Mouse (Mus musculus) CH12.LX (cell line): ENCODE data around the gene Erc1. TPM values are rescaled to one million over a fixed set of nuclear protein-coding genes. Genes with fewer than 3 reads are reported as not detected.

Source experiments
- DNase-seq: peaks from one replicate; pipeline ENCODE4 v3.0.0-alpha.2; 2013; ENCODE audit errors: extremely low read depth
- H3K27ac ChIP-seq: 2 replicates; pipeline ENCODE4 v1.5.1; 2012; ENCODE audit warnings: low read depth, mild to moderate bottlenecking, control low read depth, moderate library complexity; ENCODE audit not compliant: insufficient read depth
- H3K27me3 ChIP-seq: replicated peaks from 2 replicates; pipeline ENCODE3; 2012; ENCODE audit warnings: inconsistent platforms
- H3K36me3 ChIP-seq, 2 experiments: replicated peaks in 1 of 2; 2 replicates each; pipeline versions ENCODE3 to v1.6.1; 2012; ENCODE audit warnings: inconsistent platforms in 1 of 2, low read length in 1 of 2, mild to moderate bottlenecking in 1 of 2, mixed read lengths in 1 of 2, moderate library complexity in 1 of 2; ENCODE audit not compliant: control insufficient read depth in 1 of 2, insufficient read depth in 1 of 2
- H3K4me1 ChIP-seq, 2 experiments: 2 replicates each; pipeline ENCODE4 v1.6.1; 2012; ENCODE audit warnings: inconsistent platforms in 1 of 2, moderate library complexity in 1 of 2; ENCODE audit not compliant: insufficient read depth in 2 of 2, control insufficient read depth in 1 of 2
- H3K4me2 ChIP-seq: 2 replicates; pipeline ENCODE4 v1.6.1; 2012; ENCODE audit warnings: low read depth, mild to moderate bottlenecking, control low read depth; ENCODE audit not compliant: poor library complexity, insufficient read depth, severe bottlenecking
- H3K4me3 ChIP-seq, 3 experiments: fragments of 150-350 bp in 1 of 3; sonication (generic) in 1 of 3; replicated peaks in 1 of 3; 2 replicates each; pipeline versions ENCODE3 to v1.5.1; 2011 to 2012; ENCODE audit warnings: low read depth in 2 of 3, low read length in 2 of 3, mild to moderate bottlenecking in 2 of 3, moderate library complexity in 2 of 3, control low read depth in 1 of 3, improper control_type of control experiment in 1 of 3, inconsistent platforms in 1 of 3, mixed read lengths in 1 of 3; ENCODE audit not compliant: poor library complexity in 1 of 3
- H3K79me2 ChIP-seq: replicated peaks from 2 replicates; pipeline ENCODE4 v1.6.1; 2012; ENCODE audit warnings: mild to moderate bottlenecking, moderate library complexity; ENCODE audit not compliant: control insufficient read depth, poor library complexity, insufficient read depth, severe bottlenecking; ENCODE audit errors: extremely low read depth
- H3K9ac ChIP-seq: 2 replicates; pipeline ENCODE4 v1.6.1; 2012; ENCODE audit warnings: low read depth, mild to moderate bottlenecking, control low read depth, moderate library complexity; ENCODE audit not compliant: insufficient read depth
- H3K9me3 ChIP-seq: replicated peaks from 2 replicates; pipeline ENCODE3; 2012; ENCODE audit warnings: low read length, inconsistent platforms, mixed read lengths
- CHD1 ChIP-seq: IDR thresholded peaks from 2 replicates; pipeline ENCODE4 v1.6.1; 2012; ENCODE audit warnings: low read depth, low read length, improper control_type of control experiment, inconsistent platforms
- CTCF ChIP-seq, 2 experiments: IDR thresholded peaks in 1 of 2; conservative IDR thresholded peaks in 1 of 2; 2 replicates each; pipeline ENCODE4 v1.5.1; 2011 to 2012; ENCODE audit warnings: low read depth in 2 of 2, low read length in 2 of 2, improper control_type of control experiment in 1 of 2, inconsistent platforms in 1 of 2, mild to moderate bottlenecking in 1 of 2, moderate library complexity in 1 of 2
- GABPA ChIP-seq: IDR thresholded peaks from 2 replicates; pipeline ENCODE4 v1.6.1; 2012; ENCODE audit warnings: low read depth, low read length, improper control_type of control experiment, inconsistent platforms; ENCODE audit not compliant: insufficient replicate concordance
- JUND ChIP-seq: conservative IDR thresholded peaks from 2 replicates; pipeline ENCODE4 v1.6.1; 2011; ENCODE audit warnings: low read depth, low read length, improper control_type of control experiment
- MAFK ChIP-seq: IDR thresholded peaks from 2 replicates; pipeline ENCODE4 v1.6.1; 2011; ENCODE audit warnings: low read length, improper control_type of control experiment; ENCODE audit not compliant: insufficient replicate concordance
- MYC ChIP-seq: IDR thresholded peaks from 2 replicates; pipeline ENCODE4 v1.6.1; 2011; ENCODE audit warnings: low read depth, mild to moderate bottlenecking, improper control_type of control experiment, low read length
- NRF1 ChIP-seq: IDR thresholded peaks from 2 replicates; pipeline ENCODE4 v1.6.1; 2014; ENCODE audit warnings: low read depth, mild to moderate bottlenecking, inconsistent platforms, low read length, improper control_type of control experiment, moderate library complexity
- PAX5 ChIP-seq: IDR thresholded peaks from 2 replicates; pipeline ENCODE4 v1.6.1; 2012; ENCODE audit warnings: low read length, inconsistent platforms, mixed read lengths
- POLR2AphosphoS2 ChIP-seq: IDR thresholded peaks from 2 replicates; pipeline ENCODE4 v1.6.1; 2011; ENCODE audit warnings: low read depth, low read length, improper control_type of control experiment
- RAD21 ChIP-seq: IDR thresholded peaks from 2 replicates; pipeline ENCODE4 v1.6.1; 2011; ENCODE audit warnings: low read depth, mild to moderate bottlenecking, low read length, improper control_type of control experiment, moderate library complexity
- RCOR1 ChIP-seq: conservative IDR thresholded peaks from 2 replicates; pipeline ENCODE4 v1.6.1; 2012; ENCODE audit warnings: low read depth, mild to moderate bottlenecking, inconsistent platforms, low read length, improper control_type of control experiment
- TBP ChIP-seq: conservative IDR thresholded peaks from 2 replicates; pipeline ENCODE4 v1.6.1; 2011; ENCODE audit warnings: low read depth, low read length, improper control_type of control experiment
- USF1 ChIP-seq: IDR thresholded peaks from 2 replicates; pipeline ENCODE4 v1.6.1; 2014; ENCODE audit warnings: low read depth, mild to moderate bottlenecking, inconsistent platforms, low read length, improper control_type of control experiment
- ZC3H11A ChIP-seq: IDR thresholded peaks from 2 replicates; pipeline ENCODE4 v1.6.1; 2012; ENCODE audit warnings: low read depth, mild to moderate bottlenecking, inconsistent platforms, low read length, improper control_type of control experiment
- ZKSCAN1 ChIP-seq: IDR thresholded peaks from 2 replicates; pipeline ENCODE4 v1.6.1; 2012; ENCODE audit warnings: low read depth, inconsistent platforms, low read length, improper control_type of control experiment, borderline replicate concordance
- ZMIZ1 ChIP-seq: IDR thresholded peaks from 2 replicates; pipeline ENCODE4 v1.6.1; 2012; ENCODE audit warnings: low read depth, mild to moderate bottlenecking, inconsistent platforms, low read length, improper control_type of control experiment
- ZNF384 ChIP-seq: IDR thresholded peaks from 2 replicates; pipeline ENCODE4 v1.6.1; 2012; ENCODE audit warnings: low read depth, low read length, improper control_type of control experiment, inconsistent platforms
- dilution Hi-C: fragments of 300-500 bp; cut with MboI; formaldehyde crosslinking; loops from 2 replicates; pipeline ENCODE4 v1.14.3; 2020; ENCODE audit warnings: low sequenced_read_pairs; ENCODE audit not compliant: extremely low pct_unique_long_range_greater_than_20kb, extremely low pct_ligation_motif_present
- in situ Hi-C: fragments of 300-500 bp; cut with MboI; formaldehyde crosslinking; loops from 3 replicates; pipeline ENCODE4 v1.14.3; 2019; ENCODE audit warnings: low sequenced_read_pairs, low pct_ligation_motif_present, low pct_unique_long_range_greater_than_20kb, mixed read lengths
- polyA plus RNA-seq: library from polyadenylated mRNA; unstranded; fragments of >175 nt; gene quantifications from 2 replicates; pipeline ENCODE4 v1.2.1, GENCODE M21; 2012; ENCODE audit warnings: low read depth; ENCODE audit not compliant: insufficient read length
- total RNA-seq, 2 experiments: library from RNA; depleted of rRNA; stranded (reverse); fragments of 300-350 nt in 1 of 2; fragments of >200 nt in 1 of 2; gene quantifications; 2 replicates each; pipeline ENCODE4 v1.2.3; 2012 to 2014

The Erc1 gene
- total and polyA plus RNA-seq, 3 experiments: 1.4 to 3.3 (median 2.5) TPM

GRCm38 (mm10) chr6:119731155-119731554, 116.8 kb downstream of the Erc1 start:
- H3K4me2 ChIP-seq: no peak overlapping the region
- dilution Hi-C loops (no loop called here), in situ Hi-C loops (no loop called here)
- no peaks in the 10 kb centered on the region for H3K79me2 ChIP-seq
- H3K9me3 ChIP-seq: no peaks in the 10 kb centered on the region
- no peak overlapping the region for H3K27ac ChIP-seq
- no peaks in the 10 kb centered on the region for H3K36me3 ChIP-seq
- TF ChIP-seq ZC3H11A: no peak
- no peak for TF ChIP-seq PAX5
- TF ChIP-seq MAFK: no peak
- no peak for TF ChIP-seq ZKSCAN1
- TF ChIP-seq POLR2AphosphoS2: no peak
- no peak for TF ChIP-seq CHD1
- TF ChIP-seq RAD21: no peak
- no peak for TF ChIP-seq ZMIZ1
- no peak for TF ChIP-seq TBP
- TF ChIP-seq USF1: no peak
- no peak for TF ChIP-seq JUND
- TF ChIP-seq NRF1: no peak
- no peak for TF ChIP-seq MYC
- no peak for TF ChIP-seq GABPA
- TF ChIP-seq RCOR1: no peak
- TF ChIP-seq ZNF384: no peak
- no peak for TF ChIP-seq CTCF (conservative IDR thresholded peaks at IDR 0.05 in 1 of 2, IDR thresholded peaks at IDR 0.05 in 1 of 2; ENCODE audit: low read depth in 2 of 2, low read length in 2 of 2)
- H3K4me1 ChIP-seq: no peaks in the 10 kb centered on the region
- no peaks in the 10 kb centered on the region for H3K27me3 ChIP-seq
- H3K9ac ChIP-seq: no peak overlapping the region
- no peak overlapping the region for H3K4me3 ChIP-seq
- DNase-seq: no peak

DNA sequence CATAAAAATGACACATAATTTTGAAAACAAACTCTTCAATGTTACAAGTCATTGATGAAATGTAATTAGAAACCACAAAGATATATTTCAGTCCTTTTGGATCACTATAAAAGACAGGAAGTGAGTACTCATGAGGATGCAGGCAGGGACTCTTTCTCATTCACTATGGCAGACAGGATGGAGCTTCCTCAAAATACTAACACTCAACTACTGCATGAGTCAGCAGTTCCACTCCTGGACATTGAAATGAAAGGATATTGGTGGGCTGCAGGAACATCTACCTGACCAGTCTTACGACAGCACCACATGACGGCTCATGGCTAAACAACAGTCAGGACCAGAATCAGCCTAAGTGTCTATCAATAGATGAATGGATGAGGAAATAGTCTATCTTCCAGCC, 132.7 kb downstream of the Erc1 start:
- no peak overlapping the region for H3K27ac ChIP-seq
- H3K79me2 ChIP-seq: no peaks in the 10 kb centered on the region
- no peak overlapping the region for H3K4me2 ChIP-seq
- H3K4me1 ChIP-seq: peaks cover 2 to 25% of the 10 kb centered on the region in 2 experiments; a peak in 3 of 4 replicates
- dilution Hi-C loops: no loop called here
- peak; percentile 14; the same call in 1 of the 2 replicates for TF ChIP-seq MAFK
- no peak for TF ChIP-seq ZMIZ1
- in situ Hi-C loops: no loop called here
- no peak overlapping the region for H3K4me3 ChIP-seq
- H3K36me3 ChIP-seq: peaks cover 0 to 3% of the 10 kb centered on the region in 2 experiments
- no peaks in the 10 kb centered on the region for H3K9me3 ChIP-seq
- no peaks in the 10 kb centered on the region for H3K27me3 ChIP-seq
- DNase-seq: peak; percentile 8
- H3K9ac ChIP-seq: no peak overlapping the region
